Mouse (Mus musculus): ENCODE results near the gene Fsip1.
A peak's percentile ranks its signal among the peaks of the same experiment; 100 is the strongest.
"Not testable (repeated sequence)": the region's sequence is repeated elsewhere in the genome, so short reads cannot be mapped to it uniquely, and the experiment has no call there.

Gene Fsip1

GRCm38 (mm10) chr2:118256621-118257053 is at the start of gene Fsip1:
Fsip1 (minus strand) TSS chr2:118256966.
- peak; percentile 92 for DNase-seq

- no peak for DNase-seq
Observed at GRCm38 (mm10) chr2:118306522-118306895, 49.7 kb upstream of the Fsip1 start.

- DNase-seq = no peak
Observed at GRCm38 (mm10) chr2:118305827-118306521, 49.2 kb upstream of the Fsip1 start.

DNA sequence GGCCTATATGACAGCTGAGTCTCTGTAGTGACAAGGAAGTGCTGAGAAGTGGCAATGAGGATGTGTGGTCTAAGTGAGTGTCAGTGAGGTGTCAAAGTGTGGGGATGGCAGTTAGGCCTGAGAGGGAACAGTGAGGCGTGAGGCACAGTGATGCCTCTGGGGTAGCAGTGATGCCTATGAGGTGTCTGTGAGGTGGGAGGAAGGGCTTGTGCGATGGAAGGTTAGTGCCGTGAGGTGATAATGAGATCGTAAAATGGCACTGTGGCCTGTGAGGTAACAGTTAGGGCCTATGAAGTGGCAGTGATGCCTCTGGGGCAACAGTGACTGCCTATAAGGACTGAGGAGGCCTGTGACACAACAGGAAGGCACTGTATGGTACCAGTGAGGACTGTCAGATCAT is 46.7 kb upstream of the Fsip1 start:
- no peak for DNase-seq

- no peak for DNase-seq
Observed at GRCm38 (mm10) chr2:118301656-118302055, 44.9 kb upstream of the Fsip1 start.

- no peak for DNase-seq
Observed at GRCm38 (mm10) chr2:118301041-118301545, 44.3 kb upstream of the Fsip1 start.

GRCm38 (mm10) chr2:118299981-118300380 is 43.2 kb upstream of the Fsip1 start:
- no peak for DNase-seq

DNA sequence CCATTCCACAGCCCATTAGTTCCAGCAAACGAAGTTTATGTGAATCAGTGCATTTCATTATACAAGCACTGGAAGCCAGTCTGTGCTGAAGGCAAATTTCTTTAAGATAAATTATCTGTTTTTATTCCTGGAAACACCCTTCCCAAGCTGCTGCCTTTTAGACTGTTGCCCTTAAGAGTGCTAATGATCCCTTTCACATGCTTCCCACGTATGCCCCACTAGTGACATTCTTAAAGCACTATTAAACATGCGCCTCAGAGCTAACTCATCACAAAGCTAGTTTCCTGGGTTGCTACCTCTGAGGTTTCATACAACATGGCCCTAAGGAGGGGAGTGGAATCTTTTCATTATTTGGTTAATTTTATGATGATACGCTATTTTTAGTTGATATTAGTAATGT is 41.8 kb upstream of the Fsip1 start:
- DNase-seq = no peak

GRCm38 (mm10) chr2:118297966-118298365 is 41.2 kb upstream of the Fsip1 start:
- no peak for DNase-seq

- peak; percentile 6 for DNase-seq
Observed at GRCm38 (mm10) chr2:118295505-118295904, 38.7 kb upstream of the Fsip1 start.

GRCm38 (mm10) chr2:118293583-118293982 is 36.8 kb upstream of the Fsip1 start:
- no peak for DNase-seq

- DNase-seq = not testable (repeated sequence)
Observed at GRCm38 (mm10) chr2:118289066-118289460, 32.3 kb upstream of the Fsip1 start.

DNA sequence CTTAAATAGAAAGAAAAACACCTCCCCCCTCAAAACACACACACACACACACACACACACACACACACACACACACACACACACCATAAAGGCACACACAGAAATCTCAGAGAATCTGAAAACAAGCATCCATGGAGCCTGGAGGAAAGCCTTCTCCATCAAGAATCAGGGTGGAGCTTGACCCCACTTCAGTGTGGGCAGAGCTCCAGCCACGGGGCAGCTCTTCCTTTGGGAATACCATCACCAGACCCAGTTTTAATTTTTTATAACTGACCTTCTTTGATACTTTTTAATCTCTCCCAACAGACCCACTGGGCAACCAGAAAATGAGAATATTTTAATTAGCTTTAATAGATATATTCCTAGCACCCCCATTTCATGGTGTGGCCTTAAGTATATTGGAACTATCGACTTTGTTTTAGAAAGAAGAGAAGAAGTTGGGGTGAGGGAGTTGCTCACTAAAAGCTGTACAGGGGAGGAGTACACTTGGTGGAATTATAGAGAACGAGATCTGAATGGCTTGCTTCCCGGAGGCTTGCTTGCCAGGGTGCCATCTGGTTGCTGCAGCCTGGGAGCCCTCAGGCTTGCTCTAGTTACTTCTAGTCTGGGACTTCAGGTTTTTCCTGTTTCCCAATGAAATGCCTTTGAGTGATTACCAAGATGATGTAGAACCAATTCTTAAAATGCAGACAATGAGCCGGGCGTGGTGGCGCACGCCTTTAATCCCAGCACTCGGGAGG is 31.7 kb upstream of the Fsip1 start:
- DNase-seq = no peak

DNA sequence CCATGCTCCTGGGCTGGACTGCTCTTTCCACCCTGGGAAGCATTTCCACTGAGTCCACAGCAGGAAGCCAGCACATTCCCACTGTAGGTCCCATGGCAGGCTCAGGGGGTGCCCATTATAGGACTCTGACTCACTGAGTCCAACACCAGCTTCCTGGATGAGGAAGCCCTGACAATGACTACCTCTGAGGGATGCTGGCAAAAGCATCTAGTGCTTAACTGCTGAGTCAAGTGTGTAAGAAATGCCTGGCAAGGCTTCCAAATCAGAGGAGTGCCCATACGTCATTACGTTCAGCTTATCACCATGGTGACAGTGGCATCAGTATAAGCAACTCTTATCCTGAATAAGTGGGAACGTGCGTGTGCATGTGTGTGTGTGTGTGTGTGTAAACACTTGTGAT is 30.9 kb upstream of the Fsip1 start:
- no peak for DNase-seq

- no peak for DNase-seq
Observed at GRCm38 (mm10) chr2:118282467-118282866, 25.7 kb upstream of the Fsip1 start.

GRCm38 (mm10) chr2:118278249-118278648 is 21.5 kb upstream of the Fsip1 start:
- no peak for DNase-seq

DNA sequence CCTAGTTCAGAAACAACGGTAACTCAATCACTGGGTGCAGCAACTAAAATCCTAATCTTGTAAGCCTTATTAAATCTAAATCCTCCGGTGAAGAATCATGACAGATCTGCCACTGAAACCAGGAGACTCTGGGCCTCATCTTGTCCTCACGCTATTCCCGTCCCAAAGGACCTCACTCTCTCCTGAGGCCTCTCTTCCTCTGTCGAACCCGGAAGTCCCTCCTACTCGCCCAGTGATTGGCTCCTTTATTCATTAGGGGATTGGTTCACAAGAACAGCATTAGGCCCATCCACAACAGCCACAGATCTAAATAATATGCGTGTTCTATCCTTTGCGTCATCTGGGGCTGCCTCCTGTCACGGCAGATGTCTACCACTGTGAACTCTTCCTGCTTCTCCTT is 14.8 kb upstream of the Fsip1 start:
- DNase-seq = no peak

DNA sequence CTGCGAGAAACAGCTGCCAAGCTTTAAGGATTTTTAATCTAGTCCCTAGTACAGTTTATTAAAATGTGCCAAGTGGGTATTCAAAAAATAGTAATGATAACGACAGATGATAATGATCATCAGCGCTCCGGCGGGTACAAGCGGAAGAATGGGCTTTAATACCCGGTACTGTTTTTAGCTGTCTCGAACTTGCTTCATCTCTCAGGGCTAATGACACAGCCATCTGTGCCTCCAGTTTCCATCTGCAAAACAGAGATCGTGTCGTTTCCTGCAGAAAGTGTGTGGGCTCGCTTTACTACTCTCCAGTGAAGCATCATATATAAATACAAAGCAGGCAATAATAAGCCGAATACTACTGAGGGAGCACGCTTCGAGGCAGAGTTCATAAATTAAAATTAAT is 13.4 kb upstream of the Fsip1 start:
- DNase-seq = no peak

GRCm38 (mm10) chr2:118263914-118264201 is 7.1 kb upstream of the Fsip1 start:
- DNase-seq = no peak

DNA sequence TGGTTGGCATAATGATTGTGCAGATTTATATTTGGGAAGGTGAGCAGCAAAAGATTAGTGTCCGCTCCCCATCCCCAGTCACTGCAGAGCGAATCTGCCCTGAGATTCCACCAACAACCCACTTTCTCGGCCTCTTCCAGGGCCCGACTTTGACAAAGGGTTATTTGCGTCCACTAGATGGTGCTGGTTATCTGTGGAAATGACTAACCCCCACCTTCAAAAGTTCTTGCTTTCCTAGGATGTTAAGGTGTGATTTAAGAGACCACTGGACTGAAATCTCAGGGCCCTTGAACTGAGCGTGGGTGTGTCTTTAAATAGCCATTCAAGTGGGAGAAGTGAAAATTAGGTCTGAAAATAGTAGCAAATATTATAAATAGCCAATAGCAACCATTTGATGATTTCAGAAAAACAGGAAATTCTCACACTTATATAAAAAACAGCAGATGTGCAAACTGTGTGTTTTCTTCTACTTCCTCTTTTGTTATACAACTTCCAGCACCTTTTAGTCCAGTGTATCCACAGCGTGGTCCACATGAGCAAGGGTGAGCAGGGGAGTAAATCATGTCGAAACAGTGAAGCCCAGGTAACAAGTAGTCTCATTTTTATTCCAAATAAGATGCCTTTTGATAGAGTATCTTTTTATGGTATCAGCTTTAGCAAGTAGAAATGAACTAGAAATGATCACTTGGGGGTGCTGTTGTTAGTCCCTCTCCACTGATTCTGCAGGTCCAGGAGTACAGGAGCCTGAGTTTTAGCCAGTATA is 6.6 kb upstream of the Fsip1 start:
- DNase-seq = peak; percentile 37

DNA sequence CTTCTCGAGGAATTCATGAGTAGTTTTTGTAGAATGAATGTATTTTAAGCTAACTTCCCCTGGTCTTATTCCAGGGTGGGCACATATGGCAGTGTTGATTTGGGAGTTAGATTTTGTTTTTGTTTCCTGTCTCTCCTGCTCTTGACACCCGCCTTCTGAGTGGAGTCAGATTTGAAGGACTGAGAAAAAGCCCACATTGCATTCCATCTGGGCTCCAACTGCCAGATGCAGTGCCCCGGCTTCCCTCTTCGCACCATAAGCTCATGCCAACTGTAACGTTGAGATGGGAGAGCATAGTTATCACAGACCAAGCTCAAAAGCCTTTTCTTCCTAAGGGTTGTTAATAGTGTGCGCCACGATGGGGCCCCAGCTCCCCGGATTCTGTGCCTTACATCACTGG is 5.9 kb upstream of the Fsip1 start:
- DNase-seq = no peak

DNA sequence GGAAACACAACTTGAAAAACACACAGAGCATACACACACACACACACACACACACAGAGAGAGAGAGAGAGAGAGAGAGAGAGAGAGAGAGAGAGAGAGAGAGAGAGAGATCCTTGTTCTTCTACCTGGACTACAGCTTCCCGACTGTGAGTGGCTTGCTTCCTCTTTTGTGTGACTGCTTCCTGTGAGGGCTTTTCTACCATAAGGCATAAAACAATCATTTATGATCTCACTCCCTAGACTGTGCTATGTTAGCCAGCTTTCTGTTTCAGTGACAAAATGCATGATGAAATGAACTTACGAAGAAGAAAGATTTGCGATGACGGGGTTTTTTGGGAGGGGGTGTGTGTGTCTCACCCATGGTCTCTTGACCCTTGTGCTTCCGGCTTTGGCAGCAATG is 3.0 kb upstream of the Fsip1 start:
- DNase-seq = no peak

DNA sequence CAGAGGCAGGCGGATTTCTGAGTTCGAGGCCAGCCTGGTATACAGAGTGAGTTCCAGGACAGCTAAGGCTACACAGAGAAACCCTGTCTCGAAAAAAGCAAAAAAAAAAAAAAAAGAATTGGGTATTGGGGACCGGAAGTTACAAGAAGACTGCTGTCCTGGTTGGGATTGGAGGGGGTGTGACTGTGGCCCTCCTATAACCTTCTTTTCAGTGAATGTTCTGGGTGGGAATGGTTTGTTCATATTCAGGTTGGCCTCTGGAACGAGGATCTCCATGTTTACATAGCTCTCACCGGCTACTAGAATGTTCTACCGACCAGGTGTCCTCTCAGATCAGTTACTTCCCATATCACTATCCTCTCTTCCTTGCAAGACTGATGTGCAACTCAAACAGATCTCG is 328 bp upstream of the Fsip1 start:
- no peak for DNase-seq

DNA sequence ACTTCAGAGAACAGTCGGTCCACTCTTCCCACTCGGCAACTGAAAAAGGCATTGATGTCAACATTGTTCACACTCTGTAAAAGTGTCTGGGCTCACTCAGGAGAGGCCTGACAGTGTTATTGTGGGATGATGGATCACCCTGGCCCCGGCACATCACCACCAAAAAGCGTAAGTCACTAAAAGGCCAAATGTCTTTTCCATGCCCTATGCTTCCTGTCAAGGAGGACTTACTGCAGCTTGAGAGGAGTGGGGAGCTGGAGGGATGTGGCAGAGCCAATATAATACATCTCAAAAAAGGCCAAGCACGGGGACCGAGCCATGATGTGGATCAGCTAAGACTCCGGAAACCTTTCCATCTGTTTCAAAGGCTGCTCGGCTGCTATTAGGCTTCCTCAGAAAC is 2.2 kb downstream of the Fsip1 start:
- DNase-seq = no peak

Data from kidney, adult 18-20 months (tissue).